Mouse (Mus musculus): ENCODE results near the gene Kansl2.

Kansl2 gene

GRCm38 (mm10) chr15:98533881-98534627, at the start of gene Kansl2:
TSS of gene Kansl2 (minus strand) at chr15:98534264.
- peak; percentile 98 for DNase-seq (ENCODE audit: low spot score)

- DNase-seq (ENCODE audit: low spot score), result no peak
Measured at GRCm38 (mm10) chr15:98582996-98583395, 48.9 kb upstream of the Kansl2 start.

GRCm38 (mm10) chr15:98582410-98582809, 48.3 kb upstream of the Kansl2 start:
- DNase-seq (ENCODE audit: low spot score), result peak; percentile 27

- DNase-seq (ENCODE audit: low spot score), result peak; percentile 78
Measured at GRCm38 (mm10) chr15:98579795-98580464, 45.9 kb upstream of the Kansl2 start.

- DNase-seq (ENCODE audit: low spot score), result no peak
Measured at GRCm38 (mm10) chr15:98579310-98579709, 45.2 kb upstream of the Kansl2 start.

DNA sequence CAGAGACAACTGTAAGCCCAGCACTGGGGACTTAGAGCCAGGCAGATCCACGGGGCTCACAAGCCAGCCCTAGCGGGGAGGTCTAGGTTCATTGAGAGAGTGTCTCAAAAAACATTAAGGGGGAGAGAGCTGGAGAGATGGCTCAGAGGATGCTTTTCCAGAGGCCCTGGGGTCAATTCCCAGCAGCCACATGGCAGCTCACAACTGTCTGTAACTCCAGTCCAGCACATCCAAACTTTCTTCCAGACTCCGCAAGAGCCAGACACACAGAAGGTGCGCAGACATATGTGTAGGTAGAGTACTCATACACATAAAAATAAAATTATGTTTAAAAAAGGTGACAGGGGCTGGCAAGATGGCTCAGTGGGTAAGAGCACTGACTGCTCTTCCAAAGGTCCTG, 39.2 kb upstream of the Kansl2 start:
- no peak for DNase-seq (ENCODE audit: low spot score)

DNA sequence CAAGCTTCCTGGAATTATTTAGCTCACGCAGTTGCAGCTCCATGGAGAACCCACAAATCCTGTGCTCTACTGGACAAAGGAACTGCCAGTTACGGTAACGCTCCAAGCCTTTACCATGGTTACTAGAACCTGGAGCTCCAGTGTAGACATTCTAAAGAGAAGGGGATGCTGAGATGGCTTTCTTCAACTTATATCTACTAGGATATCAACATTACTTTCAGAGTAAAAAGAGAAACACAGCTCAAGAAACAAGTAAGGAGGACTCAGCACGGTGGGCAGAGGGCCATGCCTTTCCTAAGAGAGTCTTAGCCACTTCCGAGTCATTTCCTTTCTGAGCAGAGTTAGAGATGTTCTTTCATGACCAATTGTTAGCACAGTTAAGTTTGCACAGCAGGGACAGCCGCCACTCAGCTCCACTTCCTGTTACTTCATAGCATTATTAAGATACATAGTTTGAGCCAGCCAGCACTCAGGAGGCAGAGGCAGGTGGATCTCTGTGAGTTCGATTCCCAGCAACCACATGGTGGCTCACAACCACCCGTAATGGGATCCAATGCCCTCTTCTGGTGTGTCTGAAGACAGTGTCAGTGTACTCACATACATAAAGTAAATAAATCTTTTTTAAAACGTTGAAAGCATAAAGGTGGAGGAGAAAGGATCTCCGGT, 36.9 kb upstream of the Kansl2 start, which contains the start of the genes Ccnt1 and 4930415O20Rik:
TSS of gene Ccnt1 (minus strand) at position 51 of the 666 bp plus-strand sequence.
TSS of gene 4930415O20Rik (plus strand) at position 132 of the 666 bp plus-strand sequence.
- no peak for DNase-seq (ENCODE audit: low spot score)

DNA sequence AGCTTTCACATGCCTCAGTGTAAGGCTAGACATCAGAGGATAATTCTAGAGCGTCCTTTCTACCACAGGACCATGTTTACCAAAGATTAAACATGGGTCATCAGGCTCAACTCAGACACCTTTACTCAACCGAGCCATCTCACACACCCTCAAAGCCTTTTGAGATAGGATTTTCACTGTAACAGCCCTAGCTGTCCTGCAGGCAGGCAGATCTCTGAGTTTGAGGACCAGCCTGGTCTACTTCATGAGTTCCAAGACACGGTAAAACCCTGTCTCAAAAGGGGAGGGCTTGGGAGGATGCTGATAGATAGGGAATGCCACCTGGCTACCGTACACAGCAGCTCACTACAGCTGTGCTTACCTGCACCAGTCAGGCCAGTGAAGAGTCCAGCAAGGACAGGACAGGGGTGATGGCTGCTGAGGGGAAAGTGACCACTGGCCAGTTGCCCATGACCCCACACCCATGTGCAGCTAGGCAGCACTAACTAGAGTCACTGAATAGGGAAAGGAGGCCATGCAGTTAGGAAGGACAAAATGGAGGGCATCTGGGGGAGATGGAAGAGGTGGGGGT, 35.8 kb upstream of the Kansl2 start:
- DNase-seq (ENCODE audit: low spot score), result no peak

- no peak for DNase-seq (ENCODE audit: low spot score)
Measured at GRCm38 (mm10) chr15:98569216-98569615, 35.2 kb upstream of the Kansl2 start.

DNA sequence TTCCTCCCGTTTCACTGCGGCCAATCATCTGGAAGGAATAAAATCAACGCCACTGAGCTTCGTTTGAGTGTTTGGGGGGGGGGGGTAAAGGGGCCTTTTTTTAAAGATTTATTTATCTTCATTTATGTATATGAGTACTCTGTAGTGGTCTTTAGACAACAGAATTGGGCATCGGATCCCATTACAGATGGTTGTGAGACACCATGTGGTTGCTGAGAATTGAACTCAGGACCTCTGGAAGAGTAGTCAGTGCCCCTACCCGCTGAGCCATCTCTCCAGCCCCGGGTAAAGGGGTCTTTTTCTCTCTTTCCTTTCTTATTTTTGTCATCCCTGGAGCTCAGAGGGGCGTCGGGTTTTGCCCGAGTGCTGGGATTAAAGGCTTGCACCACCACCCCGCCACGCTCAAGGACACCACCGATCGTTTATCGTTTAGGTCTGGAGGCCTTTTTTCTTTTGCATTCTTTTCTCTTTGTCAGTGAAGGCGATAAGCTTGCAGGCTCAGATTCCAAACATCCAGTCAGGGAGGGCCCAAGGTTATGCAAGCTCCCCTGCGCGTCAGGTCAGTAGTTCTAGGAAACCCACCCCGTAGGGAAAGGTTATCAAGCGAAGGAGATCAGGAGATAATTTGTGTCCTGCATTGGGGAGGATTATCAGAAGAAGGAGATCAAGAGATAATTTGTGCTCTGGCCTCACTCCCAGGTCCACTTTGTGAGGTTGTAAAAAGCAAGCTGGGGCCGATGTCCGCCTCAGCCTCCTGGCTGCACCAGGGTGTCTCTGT, 34.4 kb upstream of the Kansl2 start:
- no peak for DNase-seq (ENCODE audit: low spot score)

DNA sequence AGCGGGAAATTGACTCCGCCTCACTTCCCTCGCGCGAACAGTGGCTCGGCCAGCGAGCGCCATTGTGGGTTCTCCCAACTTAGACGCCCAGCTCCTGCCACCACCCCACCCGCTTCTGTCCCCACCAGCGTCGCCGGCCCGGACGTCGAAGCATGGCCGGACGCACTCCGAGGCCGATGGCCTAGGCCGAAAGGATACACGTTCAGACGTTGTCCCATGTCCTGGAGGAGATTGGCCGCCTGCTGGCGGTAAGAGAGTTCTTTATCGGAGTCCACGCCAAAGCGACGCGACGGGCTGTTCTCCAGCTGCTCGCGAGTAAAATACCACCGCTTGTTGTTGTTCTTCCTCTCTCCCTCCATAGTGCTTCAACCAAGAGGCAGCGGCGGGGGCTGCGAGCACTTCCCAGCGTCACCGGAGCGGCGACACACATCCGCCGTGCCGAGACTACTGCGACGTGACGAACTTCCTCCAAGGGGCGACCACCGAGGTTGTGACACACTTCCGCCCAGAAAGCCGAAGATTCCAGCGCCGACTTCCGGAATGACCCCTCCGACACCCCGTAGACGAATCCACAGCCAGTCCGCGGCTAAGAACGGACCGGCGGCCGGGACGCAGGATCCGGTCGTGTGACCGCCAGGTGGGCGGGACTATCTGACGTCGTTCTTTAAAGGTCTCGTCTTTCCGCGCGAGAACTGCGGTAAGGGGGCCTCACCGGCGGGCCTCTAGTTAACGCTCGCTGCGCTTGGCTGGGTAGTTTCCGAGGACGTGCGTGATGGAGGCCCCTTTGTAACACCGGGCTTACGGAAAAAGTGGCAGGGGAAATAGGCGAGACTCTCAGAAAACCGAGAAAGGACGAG, 33.4 kb upstream of the Kansl2 start:
- peak; percentile 98 for DNase-seq (ENCODE audit: low spot score)

DNA sequence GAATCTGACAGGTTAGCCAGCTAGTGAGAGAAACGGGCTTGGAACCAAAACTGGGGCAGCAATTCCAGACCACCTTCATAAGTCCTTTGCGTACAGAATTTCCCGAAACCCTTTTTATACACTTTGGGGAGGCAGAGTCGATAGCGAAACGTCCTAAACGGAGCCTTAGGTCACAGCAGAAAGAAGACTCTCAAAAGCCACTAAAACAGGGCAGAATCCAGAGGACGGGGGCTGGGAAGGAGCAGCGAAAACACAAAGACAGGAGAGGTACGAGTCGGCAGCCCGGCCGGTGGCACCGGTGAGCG, 32.9 kb upstream of the Kansl2 start:
- no peak for DNase-seq (ENCODE audit: low spot score)

GRCm38 (mm10) chr15:98557186-98557585, 23.1 kb upstream of the Kansl2 start:
- DNase-seq (ENCODE audit: low spot score), result no peak

- DNase-seq (ENCODE audit: low spot score), result no peak
Measured at GRCm38 (mm10) chr15:98555881-98556280, 21.8 kb upstream of the Kansl2 start.

DNA sequence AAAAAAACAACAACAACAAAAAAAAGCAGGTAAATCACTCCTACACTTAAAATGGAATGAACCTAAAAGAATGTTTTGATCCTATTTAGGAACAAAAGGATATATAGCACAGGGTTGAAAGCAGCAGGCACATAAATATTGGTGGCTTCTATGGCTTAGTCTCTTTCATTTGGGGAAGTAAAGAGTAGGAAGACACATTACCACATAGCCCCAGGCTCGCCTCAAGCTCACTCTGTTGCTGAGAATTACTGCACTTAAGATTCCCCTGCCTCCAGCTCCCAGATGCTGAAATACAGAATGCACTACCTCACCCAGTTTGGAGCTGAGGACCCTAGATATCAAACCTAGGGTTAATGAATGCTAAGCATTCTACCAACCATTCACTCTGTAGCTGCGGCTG, 18.7 kb upstream of the Kansl2 start:
- DNase-seq (ENCODE audit: low spot score), result no peak

DNA sequence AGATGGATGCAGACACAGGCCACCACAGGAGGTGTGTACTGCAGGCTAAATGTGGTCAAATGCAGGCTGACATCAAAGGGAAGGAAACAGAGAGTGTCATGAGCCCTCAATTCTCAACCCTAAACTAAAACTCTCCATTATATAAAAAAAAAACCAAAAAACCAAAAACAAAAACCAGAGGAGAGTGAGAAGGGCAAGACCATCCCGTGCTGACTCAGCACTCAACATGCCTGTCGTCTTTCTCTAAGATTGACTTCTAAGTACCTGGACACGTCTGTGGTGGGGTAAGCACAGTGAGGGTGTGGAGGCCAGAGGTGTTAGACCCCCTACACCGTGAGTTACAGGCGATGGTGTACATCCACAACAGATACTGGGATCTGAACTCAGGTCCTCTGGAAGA, 12.8 kb upstream of the Kansl2 start:
- no peak for DNase-seq (ENCODE audit: low spot score)

DNA sequence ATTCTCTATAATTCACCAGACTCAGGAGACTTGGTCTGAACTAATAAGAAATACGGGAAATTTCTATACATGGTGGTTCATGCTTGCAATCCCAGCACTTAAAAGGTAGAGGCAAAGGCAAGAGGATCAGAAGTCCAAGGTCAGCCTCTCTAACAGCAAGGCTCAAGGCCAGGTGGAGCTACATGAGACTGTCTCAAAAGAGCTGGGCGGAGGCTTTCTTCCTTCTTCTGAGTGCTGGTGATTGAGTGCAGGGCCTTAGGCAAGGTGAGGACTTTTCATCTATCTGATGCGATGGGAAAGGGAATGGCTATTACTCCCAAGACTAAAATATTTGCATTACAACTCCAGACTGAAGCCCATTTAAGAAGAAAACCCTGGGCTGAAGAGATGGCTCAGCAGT, 11.1 kb upstream of the Kansl2 start:
- no peak for DNase-seq (ENCODE audit: low spot score)

DNA sequence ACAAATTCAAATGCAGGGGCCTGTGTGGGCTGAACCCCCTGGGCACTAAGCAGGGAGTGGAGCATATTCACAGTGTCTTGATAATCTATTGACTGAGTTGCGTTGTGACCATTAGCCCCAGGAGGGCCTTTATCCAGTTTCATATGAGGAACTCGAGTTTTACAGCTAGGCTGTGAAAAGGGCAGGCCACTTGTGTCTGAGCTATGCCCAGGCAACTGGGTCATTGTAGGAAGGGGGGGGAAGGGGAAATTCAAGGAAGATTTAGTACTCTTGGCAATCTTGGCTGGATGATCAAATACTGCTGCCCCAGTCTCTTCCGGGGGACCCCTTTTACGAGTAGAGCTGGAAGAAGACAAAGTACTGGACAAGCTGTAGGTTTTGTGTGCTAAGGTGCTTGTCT, 9.3 kb upstream of the Kansl2 start:
- no peak for DNase-seq (ENCODE audit: low spot score)

DNA sequence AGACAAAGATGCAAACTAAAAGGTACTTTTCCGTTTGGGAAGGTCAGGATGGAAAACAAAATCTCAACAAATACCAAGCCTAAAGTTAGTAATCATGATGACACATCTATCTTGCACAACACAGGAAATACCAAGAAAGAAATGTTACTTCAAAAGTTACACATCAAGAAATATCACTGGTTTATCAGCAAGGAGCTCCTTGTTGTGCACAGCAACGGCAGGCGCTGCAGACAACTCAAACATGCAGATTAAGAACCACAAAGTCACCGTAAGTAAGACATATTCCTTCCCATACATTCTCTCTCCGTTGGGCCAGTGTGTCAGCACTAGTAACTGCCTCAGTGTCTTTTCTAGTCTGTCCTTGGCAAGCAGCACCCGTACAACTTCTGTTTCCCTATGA, 7.0 kb upstream of the Kansl2 start:
- no peak for DNase-seq (ENCODE audit: low spot score)

GRCm38 (mm10) chr15:98537923-98538322, 3.9 kb upstream of the Kansl2 start:
- no peak for DNase-seq (ENCODE audit: low spot score)
